Mouse (Mus musculus): ENCODE results near the gene Frmd8.

Frmd8 gene

DNA sequence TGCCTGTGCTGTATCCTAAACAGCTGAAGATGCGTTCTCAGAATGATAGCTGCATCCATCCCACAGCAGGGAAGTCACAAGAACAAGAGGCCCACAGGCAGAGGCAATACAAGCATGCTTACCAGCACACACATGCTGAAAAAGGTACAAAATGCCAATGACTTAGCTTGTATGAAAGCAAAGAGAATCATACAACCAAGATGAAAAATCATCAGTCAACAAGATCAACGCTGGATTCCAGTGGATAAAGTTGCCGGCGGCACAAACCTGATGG, 36.2 kb downstream of the Frmd8 start:
- no peak for DNase-seq (ENCODE audit: low read depth, low spot score)

DNA sequence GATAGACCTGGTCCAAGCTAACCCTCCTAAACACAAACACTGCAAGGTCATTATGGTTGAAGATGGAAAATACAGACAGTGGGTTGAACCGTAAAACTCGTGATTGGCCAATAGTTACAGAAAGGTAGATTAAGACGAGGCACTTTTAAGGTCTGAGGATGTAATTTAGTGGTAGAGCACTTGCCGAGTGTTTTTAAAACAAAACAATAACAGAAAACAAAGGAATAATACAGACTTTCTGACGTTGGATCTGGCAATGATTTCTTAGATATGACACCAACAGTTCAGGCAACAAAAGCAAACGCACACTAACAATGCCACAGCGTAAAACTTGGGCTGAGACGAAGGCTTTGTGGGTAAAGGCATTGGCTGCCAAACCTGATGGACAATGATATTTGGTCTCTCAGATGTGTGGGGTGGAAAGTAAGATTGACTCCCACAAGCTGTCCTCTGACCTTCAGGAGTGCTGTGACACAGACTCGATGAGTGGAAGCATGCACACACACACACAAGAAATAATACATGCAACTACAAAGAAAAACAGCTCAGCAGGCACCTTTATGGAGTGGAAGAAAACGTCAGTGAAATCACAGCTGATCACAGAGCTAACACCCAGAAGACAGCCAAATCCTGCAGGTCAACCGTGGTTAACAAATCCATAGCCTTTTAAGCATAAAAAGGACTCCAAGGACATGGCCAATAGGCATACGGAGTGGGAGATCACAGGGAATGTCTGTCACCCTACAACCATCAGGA, 36.8 kb downstream of the Frmd8 start:
- DNase-seq (ENCODE audit: low read depth, low spot score): no peak

DNA sequence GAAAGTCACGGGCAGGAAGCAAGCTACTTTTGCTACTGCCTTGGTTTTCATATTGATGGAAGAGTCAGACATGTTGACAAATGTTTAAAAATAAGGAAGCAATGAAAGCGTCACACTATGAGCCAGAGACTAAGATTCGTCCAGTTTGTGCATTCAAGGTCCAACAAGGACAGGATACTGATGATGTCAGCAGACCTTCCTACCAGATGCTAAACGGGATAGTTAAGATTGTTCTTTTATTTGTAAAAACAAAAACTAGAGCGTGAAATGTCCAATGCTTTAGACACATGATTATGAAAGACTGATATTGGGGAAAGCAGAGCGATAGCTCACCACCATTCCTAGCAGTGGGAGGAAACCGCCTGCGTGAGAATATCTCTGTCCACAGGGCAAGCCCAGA, 37.5 kb downstream of the Frmd8 start:
- DNase-seq (ENCODE audit: low read depth, low spot score): no peak

GRCm38 (mm10) chr19:5836941-5837572, 38.0 kb downstream of the Frmd8 start:
- no peak for DNase-seq (ENCODE audit: low read depth, low spot score)

DNA sequence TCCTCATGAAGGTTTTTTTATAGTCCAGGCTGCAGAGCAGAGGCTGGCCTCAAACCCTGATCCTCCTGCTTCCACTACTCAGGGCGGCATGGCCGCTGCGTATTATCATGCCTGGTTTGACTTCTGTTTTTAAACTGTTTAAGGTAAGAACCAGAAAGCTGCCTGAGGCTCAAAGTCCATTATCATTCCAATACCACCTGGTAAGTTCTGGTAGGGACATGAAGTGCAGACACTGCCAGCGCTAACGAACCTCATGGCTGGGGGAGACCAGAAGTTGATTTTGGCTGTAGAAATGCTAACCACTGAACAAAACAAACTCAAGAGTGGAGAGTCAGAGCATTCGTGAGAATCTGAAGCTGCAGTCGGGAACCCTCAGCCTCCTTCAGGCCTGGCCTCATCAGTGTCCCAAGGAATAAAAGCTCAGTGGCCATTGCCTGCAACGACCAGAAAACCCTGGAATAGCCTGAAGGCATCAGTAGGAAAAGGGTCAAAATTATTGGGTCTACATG, 39.1 kb downstream of the Frmd8 start:
- no peak for DNase-seq (ENCODE audit: low read depth, low spot score)

GRCm38 (mm10) chr19:5835054-5835921, 39.8 kb downstream of the Frmd8 start:
- DNase-seq (ENCODE audit: low read depth, low spot score): no peak

DNA sequence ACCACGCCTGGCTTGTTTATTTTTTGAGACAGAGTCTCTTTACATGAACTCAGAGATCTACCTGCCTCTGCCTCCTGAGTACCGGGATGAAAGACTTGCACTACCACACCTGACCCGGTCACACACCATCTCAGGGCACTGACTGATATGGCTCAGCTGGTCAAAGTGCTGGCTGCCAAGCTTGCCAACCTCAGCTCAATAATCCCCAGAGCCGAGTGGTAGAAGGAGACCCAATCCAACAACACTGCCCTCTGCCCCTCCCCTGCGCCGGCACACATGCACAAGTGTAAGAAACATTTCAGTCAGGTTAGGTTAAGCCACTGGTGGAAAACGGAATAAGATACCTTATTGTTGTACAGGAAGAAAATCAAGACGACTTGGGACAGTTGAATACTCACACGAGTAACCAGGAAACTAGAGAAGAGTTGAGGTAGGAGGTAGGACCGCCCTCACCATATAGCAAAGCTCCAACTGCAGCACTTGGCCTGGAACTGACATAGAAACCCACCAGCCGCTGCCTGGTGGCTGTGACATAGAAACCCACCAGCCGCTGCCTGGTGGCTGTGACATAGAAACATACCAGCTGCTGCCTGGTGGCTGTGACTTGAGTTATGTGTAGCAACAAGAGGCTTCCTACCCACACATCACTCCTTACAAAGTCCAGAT, 40.7 kb downstream of the Frmd8 start:
- DNase-seq (ENCODE audit: low read depth, low spot score): no peak

DNA sequence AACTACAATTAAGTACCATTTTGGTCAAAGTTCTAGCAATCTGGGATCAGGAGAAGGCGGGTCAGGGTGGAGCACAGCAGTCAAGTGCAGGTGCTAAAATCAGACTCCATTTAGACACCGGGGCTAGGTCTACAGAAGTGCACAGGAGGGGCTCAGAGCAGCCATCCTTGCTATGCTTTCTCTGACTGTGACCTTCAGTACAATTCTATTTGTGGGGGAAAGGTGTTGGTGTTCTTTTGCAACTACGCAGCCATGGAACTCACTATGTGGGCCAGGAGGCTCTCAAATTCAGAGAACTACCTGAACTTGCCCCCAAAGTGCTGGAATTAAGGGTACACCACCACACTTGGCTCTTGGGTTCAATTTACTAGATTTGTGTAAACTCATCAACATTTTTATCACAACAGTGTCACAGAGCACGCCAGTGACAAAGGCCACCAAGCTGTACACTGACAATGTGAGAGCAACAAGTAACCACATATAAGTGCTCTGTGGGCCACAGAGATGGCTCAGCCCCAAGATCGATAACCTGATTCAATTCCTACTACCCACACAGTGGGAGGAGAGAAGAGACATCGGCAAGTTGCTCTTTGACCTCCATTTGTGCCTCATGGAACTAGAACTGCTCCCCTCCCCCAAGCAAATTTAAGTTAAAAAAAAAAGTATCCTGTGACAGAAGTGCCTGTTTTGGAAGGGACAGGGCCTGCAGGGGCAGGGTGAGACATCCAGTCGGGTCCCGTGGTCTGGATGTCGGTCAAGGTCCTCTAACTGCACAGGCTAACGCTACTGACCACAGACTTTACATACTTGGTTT, 41.6 kb downstream of the Frmd8 start:
- no peak for DNase-seq (ENCODE audit: low read depth, low spot score)

DNA sequence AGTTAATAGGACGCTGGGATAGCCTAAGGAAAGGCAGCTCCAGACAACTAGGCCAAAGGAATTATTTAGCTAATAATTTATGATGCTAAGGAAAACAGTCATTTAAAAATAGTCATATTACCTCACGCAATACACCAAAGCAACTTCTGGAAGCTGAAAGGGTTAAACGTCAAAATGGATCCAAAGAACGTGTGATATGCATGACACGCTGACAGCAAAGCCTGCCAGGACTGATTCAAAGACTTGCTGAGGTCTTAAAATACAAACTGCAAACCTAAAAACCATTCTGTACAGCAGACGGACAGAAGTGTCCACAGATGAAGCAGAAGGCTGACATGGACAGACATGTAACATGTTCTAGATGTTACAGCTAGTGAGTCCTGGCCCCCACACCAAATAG, 42.7 kb downstream of the Frmd8 start:
- no peak for DNase-seq (ENCODE audit: low read depth, low spot score)

GRCm38 (mm10) chr19:5831958-5832320, 43.1 kb downstream of the Frmd8 start:
- DNase-seq (ENCODE audit: low read depth, low spot score): no peak

DNA sequence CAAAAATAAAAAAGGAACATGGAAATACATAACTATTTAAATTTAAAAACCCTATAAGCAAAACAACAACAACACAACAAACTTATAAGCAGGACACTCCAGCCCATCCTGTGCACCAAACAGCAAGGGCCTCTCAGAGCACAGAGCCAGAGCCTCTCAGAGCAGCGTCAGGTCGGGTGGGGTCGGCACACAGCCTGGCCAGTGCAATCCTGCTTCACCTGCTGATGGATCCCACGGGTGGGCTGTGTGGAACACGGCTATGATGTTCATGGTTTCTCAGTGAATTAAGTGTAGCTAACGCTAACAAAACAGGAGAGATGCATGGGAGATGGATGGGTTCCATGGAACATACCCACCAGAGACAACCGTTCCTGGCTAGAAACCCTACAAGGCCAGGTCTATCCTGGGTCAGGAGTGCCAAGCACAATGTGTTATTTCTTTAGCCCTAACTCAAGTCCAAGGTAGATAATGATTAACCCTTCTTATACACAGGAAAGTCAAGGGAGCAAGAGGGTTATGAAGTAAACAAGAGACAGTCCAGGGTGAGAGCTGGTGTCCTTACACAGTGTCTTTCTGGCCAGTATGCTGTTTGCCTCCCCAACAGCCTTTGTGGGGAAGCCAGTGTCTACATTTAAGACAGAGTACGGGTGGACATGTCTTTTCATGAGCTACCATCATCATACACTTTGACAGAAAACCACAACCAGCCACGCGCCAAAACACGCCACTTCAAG, 43.7 kb downstream of the Frmd8 start:
- DNase-seq (ENCODE audit: low read depth, low spot score): no peak

DNA sequence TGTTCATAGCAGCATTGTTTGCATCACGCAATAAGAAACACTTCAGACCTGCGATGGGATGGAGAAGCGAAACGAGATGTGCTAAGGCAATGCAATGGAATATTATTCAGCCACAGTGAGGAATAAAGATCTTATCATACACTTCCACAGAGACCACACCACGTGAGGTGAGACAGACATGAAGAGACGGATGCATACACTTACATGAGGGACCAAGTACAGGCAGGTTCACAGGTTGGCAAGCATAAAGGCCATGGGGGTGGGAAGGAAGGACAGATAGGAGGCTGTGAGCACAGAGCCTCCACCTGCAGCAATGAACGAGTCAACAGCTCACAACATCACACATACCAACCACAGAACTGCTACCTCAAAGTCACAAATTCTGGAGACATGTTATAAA, 44.3 kb downstream of the Frmd8 start:
- no peak for DNase-seq (ENCODE audit: low read depth, low spot score)

DNA sequence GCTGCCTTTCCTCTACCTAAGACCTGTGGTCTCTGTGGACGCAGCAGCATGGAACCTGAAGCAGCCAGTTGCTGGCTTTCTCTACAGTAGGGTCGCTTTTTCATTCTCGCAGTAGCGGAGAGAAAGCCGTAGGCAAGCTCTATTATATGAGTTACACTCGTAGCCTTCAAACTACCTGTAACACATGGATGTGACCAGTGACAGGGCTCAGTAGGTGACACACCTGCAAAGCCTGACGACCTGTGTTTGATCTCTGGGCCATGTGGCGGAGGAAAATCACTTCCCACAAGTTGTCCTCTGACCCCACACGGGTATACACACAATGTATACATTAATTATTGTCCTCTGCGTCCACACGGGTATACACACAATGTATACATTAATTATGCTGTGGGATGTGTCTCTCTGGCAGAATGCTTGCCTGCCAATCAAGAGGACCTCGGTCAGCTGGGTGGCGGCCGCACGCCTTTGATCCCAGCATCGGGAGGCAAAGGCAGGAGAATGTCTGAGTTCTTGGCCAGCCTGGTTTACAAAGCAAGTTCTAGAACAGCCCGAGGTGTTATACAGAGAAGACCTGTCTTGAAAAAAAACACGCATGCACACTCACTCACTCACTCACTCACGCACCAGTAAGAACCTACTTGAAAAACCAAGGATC, 45.0 kb downstream of the Frmd8 start:
- DNase-seq (ENCODE audit: low read depth, low spot score): no peak

- no peak for DNase-seq (ENCODE audit: low read depth, low spot score)
These were observed 46.2 kb downstream of the Frmd8 start for GRCm38 (mm10) chr19:5828905-5829304.

DNA sequence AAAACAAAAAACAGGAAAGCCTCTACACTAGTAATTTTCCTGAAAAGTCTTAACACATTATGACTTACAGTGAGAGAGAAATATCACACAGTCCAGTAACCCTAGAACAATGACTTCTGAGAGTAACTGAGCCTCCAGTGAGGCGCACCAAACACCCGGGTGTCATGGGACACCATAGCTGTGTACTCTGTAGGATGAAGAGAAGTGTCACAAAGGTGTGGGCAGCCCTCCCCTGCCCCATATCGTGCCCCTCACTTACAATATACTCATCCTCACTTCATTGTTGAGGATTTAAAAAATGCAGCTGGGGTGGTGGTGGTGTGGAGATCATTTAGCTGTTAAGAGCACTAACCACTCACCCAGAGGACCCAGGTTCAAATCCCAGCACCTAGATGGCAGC, 46.9 kb downstream of the Frmd8 start:
- no peak for DNase-seq (ENCODE audit: low read depth, low spot score)

GRCm38 (mm10) chr19:5827456-5828154, 47.5 kb downstream of the Frmd8 start:
- DNase-seq (ENCODE audit: low read depth, low spot score): no peak

DNA sequence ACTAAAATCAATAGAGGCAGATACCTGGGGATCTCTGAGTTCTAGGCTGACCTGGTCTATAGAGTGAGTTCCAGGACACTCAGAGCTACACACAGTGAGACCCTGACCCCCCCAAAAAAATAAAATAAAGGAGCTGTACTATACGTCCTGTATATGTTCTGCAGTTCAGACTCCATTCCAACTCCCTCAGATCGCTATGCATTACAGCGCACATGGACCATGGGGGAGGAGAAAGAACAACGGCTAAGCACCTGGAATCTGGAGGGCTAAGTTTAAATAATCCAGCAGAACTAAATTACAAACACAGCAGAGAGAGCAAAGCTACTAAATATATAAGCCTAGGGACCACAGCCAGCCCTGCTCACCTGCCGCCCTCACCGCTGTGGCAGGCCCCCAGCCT, 48.0 kb downstream of the Frmd8 start:
- no peak for DNase-seq (ENCODE audit: low read depth, low spot score)

DNA sequence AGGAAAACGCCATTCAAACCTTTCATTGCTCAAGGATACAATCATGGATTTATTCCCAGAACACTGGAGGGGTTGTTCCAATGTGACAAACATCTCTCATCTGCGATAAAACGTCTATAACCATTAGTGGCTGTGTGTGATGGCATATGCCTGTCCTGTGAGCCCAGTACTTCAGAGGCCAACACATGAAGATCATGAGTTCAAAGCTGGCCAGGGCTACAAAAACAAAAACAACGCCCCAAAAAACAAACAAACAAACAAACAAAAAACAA, 48.4 kb downstream of the Frmd8 start:
- no peak for DNase-seq (ENCODE audit: low read depth, low spot score)

GRCm38 (mm10) chr19:5825901-5826730, 49.0 kb downstream of the Frmd8 start:
- no peak for DNase-seq (ENCODE audit: low read depth, low spot score)
